Mouse (Mus musculus) gastrocnemius, postnatal 10 days (tissue): ENCODE data around the gene Fbxw9. TPM values are rescaled to one million over a fixed set of nuclear protein-coding genes. Genes with fewer than 3 reads are reported as not detected.

ENCODE experiments used
- DNase-seq: peaks from one replicate; pipeline ENCODE4 v3.0.0; 2021; ENCODE audit warnings: mixed read lengths
- microRNA-seq, 2 experiments: library from miRNA; unstranded; fragments of <30 nt; microRNA quantifications; one replicate each; pipeline ENCODE4 v1.2.0; 2021
- total RNA-seq, 2 experiments: library from RNA; stranded (reverse); gene quantifications; 2 replicates each; pipeline ENCODE4 v1.2.3; 2021

Gene Fbxw9
- total RNA-seq, 2 experiments from 2014 or later: 5.5 to 7.5 TPM

- DNase-seq: peak; percentile 80
Measured at GRCm38 (mm10) chr8:85083108-85083813, 23.4 kb downstream of the Fbxw9 start, which contains the start of gene Man2b1. TSS of gene Man2b1 (plus strand) at chr8:85083270.

- no peak for DNase-seq
Measured at GRCm38 (mm10) chr8:85084633-85085032, 24.8 kb downstream of the Fbxw9 start.

GRCm38 (mm10) chr8:85086238-85086637 lies 26.4 kb downstream of the Fbxw9 start:
- DNase-seq: no peak

- DNase-seq: no peak
Measured at GRCm38 (mm10) chr8:85088771-85089170, 28.9 kb downstream of the Fbxw9 start.

DNA sequence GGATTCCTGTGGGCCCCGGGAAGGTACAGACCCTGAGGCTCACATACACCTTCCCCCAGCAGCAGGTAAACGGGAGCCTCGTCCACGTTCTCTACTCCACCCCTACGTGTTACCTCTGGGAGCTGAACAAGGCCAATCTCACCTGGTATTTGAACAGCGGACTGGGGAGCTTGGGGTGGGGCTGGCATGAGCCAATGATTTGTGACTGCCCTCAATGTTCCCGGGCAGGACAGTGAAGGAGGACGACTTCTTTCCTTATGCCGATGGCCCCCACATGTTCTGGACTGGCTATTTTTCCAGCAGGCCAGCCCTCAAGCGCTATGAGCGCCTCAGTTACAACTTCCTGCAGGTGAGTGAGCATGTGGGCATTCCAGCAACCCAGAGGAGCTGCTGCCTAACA lies 31.0 kb downstream of the Fbxw9 start:
- DNase-seq: no peak

GRCm38 (mm10) chr8:85091526-85092090 lies 31.8 kb downstream of the Fbxw9 start:
- no peak for DNase-seq

- DNase-seq: no peak
Measured at GRCm38 (mm10) chr8:85095051-85095450, 35.2 kb downstream of the Fbxw9 start.

DNA sequence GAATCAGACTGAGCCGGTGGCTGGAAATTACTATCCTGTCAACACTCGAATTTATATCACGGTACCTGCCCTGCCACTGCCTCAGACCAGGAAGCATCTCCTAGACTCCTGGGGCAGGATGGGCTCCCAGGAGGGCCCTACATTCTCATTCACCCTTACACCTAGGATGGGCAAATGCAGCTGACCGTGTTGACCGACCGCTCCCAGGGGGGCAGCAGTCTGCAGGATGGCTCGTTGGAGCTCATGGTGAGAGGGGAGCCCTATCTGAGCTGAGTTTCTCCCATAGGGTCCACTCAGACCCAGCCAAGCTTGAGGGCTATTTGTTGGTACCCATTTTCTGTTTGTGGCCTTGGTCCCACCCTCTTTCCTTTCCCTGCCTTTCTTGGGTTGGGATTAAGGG lies 35.7 kb downstream of the Fbxw9 start:
- DNase-seq: no peak

DNA sequence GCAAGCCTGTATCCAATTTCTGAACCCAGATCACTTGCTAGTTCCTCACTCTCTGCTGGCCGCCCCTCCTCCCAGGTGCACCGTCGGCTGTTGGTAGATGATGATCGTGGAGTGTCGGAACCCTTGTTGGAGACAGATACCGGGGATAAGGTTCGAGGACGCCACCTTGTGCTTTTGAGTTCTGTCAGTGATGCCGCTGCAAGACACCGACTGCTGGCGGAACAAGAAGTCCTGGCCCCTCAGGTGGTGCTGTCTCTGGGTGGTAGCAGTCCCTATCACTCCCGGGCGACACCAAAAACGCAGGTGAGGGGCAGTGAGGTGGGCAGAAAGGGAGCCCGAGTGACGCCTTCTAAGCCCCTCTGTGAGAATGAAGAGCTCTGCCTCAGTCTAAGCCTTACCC lies 36.3 kb downstream of the Fbxw9 start:
- no peak for DNase-seq

- DNase-seq: no peak
Measured at GRCm38 (mm10) chr8:85096850-85097249, 37.0 kb downstream of the Fbxw9 start.

GRCm38 (mm10) chr8:85100076-85100665 lies 40.3 kb downstream of the Fbxw9 start:
- DNase-seq: no peak

- DNase-seq: no peak
Measured at GRCm38 (mm10) chr8:85113241-85113640, 53.4 kb downstream of the Fbxw9 start.

- DNase-seq: no peak
Measured at GRCm38 (mm10) chr8:85115501-85115900, 55.6 kb downstream of the Fbxw9 start.

Small RNAs within 50 kb of the gene (microRNA-seq; reads per million reads assigned to microRNA genes)
- gene Gm23388 (0 to 0.25 reads per million in 2 experiments), gene Mir7070 (0.50 to 0.95 reads per million in 2 experiments)

Other genes with a start within 250 kb of the Fbxw9 start
- gene Dand5, start 237.2 kb upstream of the Fbxw9 start, total RNA-seq: 1 to 10 TPM; 5.8 to 7.3 TPM
- gene Gadd45gip1, start 228.5 kb upstream of the Fbxw9 start, total RNA-seq: 10 to 100 TPM; 30.3 to 33.4 TPM
- 100 to 1,000 TPM; 124 to 130 TPM for gene Rad23a, start 219.4 kb upstream of the Fbxw9 start, total RNA-seq
- gene Calr, start 213.1 kb upstream of the Fbxw9 start, total RNA-seq: 100 to 1,000 TPM; 234 to 286 TPM
- 10 to 100 TPM; 29.7 to 31.4 TPM for gene Farsa, start 203.1 kb upstream of the Fbxw9 start, total RNA-seq
- 1 to 10 TPM; 4.7 to 5.2 TPM for gene Syce2, start 187.9 kb upstream of the Fbxw9 start, total RNA-seq
- gene Gcdh, start 166.1 kb upstream of the Fbxw9 start, total RNA-seq: 10 to 100 TPM; 21.1 to 24.1 TPM
- under 1 TPM in 1 of 2 experiments, not detected in 1; 0.84 TPM for gene Klf1, start 158.1 kb upstream of the Fbxw9 start, total RNA-seq
- gene Dnase2a, start 151.5 kb upstream of the Fbxw9 start, total RNA-seq: 1 to 10 TPM; 5.7 to 6.2 TPM
- gene Mast1, start 122.7 kb upstream of the Fbxw9 start, total RNA-seq: under 1 TPM; 0.20 to 0.45 TPM
- gene Rtbdn, start 113.1 kb upstream of the Fbxw9 start, total RNA-seq: not detected
- gene Gm49661, start 90.6 kb upstream of the Fbxw9 start, total RNA-seq: not detected
- 100 to 1,000 TPM; 260 to 267 TPM for gene Prdx2, start 90.5 kb upstream of the Fbxw9 start, total RNA-seq
- 10 to 100 TPM; 26.7 to 36.8 TPM for gene Rnaseh2a, start 90.3 kb upstream of the Fbxw9 start, total RNA-seq
- gene Junb, start 81.3 kb upstream of the Fbxw9 start, total RNA-seq: 1 to 10 TPM; 5.8 to 8.9 TPM
- 1 to 10 TPM; 2.3 to 2.7 TPM for gene Hook2, start 69.5 kb upstream of the Fbxw9 start, total RNA-seq
- not detected for gene Best2, start 45.5 kb upstream of the Fbxw9 start, total RNA-seq
- gene Asna1, start 34.8 kb upstream of the Fbxw9 start, total RNA-seq: 10 to 100 TPM; 47.4 to 47.8 TPM
- 10 to 100 TPM; 94.0 to 98.0 TPM for gene Trir, start 33.2 kb upstream of the Fbxw9 start, total RNA-seq
- 10 to 100 TPM; 27.7 to 35.6 TPM for gene Tnpo2, start 23.1 kb upstream of the Fbxw9 start, total RNA-seq
- gene Gm5741, start 7.9 kb downstream of the Fbxw9 start, total RNA-seq: not detected
- 10 to 100 TPM; 20.6 to 22.1 TPM for gene Dhps, start 11.7 kb downstream of the Fbxw9 start, total RNA-seq
- gene Wdr83os, start 20.7 kb downstream of the Fbxw9 start, total RNA-seq: 10 to 100 TPM; 41.1 to 48.0 TPM
- 10 to 100 TPM; 18.2 to 21.6 TPM for gene Wdr83, start 21.3 kb downstream of the Fbxw9 start, total RNA-seq
- gene Man2b1, start 23.2 kb downstream of the Fbxw9 start, total RNA-seq: 10 to 100 TPM; 16.6 to 20.9 TPM
- 1 to 10 TPM in 1 of 2 experiments, under 1 TPM in 1; 0.79 to 1.0 TPM for gene Zfp791, start 63.0 kb downstream of the Fbxw9 start, total RNA-seq
- not detected for gene Cks1brt, start 91.9 kb downstream of the Fbxw9 start, total RNA-seq
- not detected for gene Olfr371, start 165.9 kb downstream of the Fbxw9 start, total RNA-seq
- gene Orc6, start 239.6 kb downstream of the Fbxw9 start, total RNA-seq: 10 to 100 TPM; 14.2 to 20.2 TPM
- 10 to 100 TPM; 57.9 to 59.7 TPM for gene Vps35, start 239.7 kb downstream of the Fbxw9 start, total RNA-seq